Mouse (Mus musculus) bone marrow macrophage, adult 2 months (primary cell): ENCODE measurements around the gene Ppox.

Source experiments
- CTCF ChIP-seq: IDR thresholded peaks from 2 replicates; pipeline ENCODE4 v1.5.1; 2012; ENCODE audit warnings: low read depth, mild to moderate bottlenecking, low read length, moderate library complexity
- POLR2A ChIP-seq: IDR thresholded peaks from 2 replicates; pipeline ENCODE4 v1.6.1; 2012; ENCODE audit warnings: mild to moderate bottlenecking, low read depth, low read length, borderline replicate concordance

DNA sequence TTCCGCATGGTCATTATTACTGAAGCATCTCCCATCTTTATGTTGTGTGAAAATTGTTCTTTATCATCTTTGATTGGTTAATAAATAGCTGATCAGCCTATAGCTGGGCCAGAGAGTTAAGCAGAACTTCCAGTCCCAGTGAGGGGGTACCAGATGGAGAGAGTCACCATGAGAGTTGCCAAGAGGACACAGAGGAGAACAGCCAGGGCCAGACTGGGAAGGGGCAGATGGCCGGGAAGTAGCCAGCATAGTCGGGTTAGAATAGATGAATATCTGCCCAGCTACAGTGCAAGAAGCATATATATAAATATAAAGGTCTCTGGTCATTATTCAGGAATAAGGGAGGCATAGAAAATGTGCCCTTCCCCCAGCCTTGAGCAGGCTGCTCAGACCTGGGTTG, 17.2 kb upstream of the Ppox start:
- no peak for TF ChIP-seq CTCF
- no peak for TF ChIP-seq POLR2A
